Mouse (Mus musculus) adrenal gland (tissue): ENCODE measurements around the gene Arhgap4.

Experiments
- intact Hi-C: fragments of 180-260 bp; cut with DNase I; formaldehyde crosslinking; loops from one replicate; pipeline ENCODE4 v1.15.1; 2025

The Arhgap4 gene

DNA sequence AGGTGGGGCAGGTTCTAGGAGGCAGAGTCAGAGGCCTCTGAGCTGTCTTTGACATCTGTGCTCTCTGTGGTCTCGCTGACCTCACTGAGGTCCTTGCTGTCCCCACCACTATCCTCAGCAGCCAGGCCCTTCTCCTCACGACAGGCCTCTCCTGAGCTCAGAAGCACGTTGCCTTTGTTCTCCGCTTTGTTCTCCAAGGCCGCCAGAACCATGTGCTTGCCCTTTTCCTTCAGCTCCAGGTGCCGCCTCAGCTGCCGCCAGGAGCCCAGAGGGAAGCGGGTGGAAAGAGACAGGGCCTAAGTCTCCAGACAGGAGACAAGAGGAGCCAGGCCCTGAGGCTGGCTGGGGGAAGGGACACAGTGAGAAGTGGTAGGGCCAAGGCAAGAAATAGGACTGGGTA is 4.7 kb downstream of the Arhgap4 start:
- intact Hi-C loops = no loop called here

DNA sequence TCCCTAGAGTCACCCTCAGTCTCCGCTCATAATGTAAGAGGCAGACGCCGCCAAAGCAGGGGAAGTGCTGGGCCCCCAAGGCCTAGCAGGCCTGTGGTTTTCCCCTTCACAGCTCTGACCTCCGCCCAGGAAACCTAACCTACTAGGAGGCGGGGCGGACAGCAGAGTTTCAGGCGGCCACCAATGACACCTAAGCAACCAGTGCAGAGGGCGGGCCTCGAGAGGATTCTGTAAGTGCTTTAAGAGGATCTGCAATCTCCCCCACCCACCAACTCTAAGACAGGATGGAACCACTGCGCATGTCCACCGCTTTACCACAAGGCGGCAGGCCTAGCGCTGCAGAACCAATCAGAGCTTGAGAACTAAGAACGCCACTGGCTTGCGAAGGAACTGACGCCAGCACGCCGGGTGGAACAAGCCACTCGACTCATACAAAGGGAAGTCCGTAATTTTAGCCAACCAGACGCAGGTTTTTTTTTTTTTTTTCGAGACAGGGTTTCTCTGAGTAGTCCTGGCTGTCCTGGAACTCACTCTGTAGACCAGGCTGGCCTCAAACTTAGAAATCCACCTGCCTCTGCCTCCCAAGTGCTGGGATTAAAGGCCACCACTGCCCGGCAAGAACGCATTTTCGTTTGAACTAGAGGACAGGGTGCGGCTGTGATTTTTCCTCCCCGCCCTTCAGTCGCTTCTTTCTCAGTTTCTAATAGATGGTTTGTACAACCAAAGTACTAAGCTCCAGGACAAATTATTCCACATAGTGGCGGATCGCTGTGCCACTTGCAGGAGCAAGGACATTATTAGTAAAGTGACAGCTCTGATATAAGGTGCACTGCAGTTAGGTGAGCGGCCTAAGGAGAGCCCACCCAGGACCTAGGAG is 6.6 kb downstream of the Arhgap4 start:
- intact Hi-C loops = no loop called here

DNA sequence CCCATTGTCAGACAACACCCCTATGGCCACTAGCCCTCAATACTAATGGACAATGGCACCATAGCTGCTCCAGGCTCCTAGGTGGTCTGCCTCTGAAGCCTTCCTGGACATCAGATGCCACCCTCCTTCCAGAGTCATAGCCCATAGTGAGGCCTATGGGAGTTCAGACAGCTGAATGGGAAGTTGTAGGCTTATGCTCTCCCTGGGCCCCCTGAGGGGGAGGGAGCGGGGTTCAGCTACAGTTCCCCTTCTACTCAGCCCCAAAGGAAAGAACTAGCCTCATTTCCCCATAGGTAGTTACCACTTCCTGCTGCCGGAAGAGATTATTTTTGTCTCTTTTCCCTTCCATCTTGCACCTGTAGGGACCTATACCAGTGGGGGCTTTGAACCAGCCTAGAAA is 10.1 kb downstream of the Arhgap4 start:
- intact Hi-C loops = no loop called here

DNA sequence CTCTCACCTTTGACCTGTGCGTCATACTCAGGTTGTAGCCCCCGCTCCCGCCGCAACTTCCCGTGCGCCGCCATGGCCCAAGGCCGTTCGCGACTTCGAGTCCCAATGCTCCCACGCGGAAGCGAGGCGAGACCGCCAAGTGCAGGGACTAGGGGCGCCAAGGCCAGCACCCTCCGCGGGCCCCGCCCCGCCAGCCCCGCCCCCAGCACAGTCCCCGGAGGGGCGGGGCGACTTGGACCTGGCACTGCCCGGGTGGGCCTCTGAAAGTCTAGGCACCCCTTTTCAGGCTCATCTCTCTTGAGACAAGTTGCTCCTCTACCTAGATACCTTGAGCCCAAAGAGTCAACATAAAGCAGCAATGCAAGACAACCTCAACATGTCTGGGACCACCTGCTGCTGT is 10.5 kb downstream of the Arhgap4 start:
- intact Hi-C loops = no loop called here

DNA sequence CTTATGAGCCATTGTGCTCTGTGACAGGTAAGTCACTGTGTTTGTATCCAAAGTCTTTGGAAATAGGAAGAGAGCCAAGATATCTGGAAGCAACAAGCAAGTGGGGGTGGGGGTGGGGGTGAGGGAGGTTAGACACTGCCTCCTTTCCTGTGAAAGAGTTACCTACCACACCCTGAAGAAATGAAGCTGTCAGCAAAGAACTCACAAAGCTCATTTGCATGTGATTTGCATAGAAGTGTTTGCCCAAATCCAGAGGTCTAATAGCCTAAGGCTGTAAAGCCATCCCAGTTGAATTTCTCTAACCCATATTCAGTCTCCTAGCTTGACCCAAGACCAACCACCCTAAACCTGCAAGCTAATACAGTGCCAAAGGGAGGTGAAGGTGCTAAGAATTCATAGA is 11.2 kb downstream of the Arhgap4 start:
- intact Hi-C loops = no loop called here

DNA sequence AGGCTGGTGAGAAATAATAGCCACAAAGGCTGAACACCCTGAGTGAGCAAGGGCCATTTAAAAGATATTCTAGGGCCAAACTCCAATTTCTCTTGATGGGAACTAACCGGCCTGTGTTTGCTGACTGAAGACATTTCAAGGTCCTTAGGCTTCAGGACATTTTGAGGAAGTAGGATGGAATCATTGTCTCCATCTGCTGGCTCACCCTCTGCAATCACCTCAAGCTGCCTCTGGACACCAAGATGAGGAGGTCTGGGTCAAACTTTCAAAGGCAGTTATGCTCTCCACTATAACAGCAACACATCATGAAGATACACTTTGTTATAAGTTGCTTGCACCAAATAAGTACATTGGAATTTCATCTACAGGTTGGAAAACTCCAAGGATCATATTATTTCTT is 11.6 kb downstream of the Arhgap4 start:
- intact Hi-C loops = no loop called here

DNA sequence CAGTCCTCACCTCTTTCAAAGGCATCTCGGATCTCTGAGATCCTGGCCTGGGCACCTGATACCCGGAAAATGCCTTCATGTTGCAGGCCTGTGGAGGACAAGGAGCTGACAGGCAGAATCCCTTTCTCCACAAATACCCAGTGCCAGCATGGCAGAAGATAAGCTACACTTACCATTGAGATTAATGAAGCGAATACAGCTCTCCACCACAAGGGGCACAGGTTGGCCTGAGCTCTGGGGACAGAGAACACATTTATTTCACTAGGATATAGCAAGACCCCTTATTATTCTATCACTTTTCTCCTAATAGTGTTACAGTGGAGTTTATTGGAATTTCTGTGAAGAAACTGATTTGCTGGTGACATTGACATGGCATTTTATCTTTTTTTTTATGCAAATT is 23.7 kb downstream of the Arhgap4 start:
- intact Hi-C loops = loop anchor here (5.0 kb wide), 1 partner anchor 101 kb away; no protein-coding TSS in a partner anchor

DNA sequence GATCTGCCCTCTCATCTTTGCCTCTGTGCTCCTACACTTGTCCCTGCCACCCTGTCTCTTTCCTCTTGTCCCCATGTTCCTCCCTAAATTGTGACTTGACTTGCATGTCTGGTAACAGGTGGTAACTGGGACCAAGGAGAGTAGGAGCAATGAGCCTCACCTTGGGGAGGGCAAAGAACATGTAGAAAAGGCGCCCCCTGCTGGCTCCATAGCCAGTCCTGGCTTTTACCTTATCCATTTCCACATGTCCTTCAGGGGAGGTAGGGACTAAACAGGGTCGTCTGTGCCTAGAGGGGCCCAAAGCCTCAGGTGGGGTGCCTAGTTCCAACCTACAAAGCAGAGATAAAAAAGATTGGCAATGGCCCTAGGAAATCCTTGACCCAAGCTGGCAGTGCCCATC is 26.0 kb downstream of the Arhgap4 start, which contains the start of gene L1cam:
L1cam (minus strand) TSS at position 387 of the 400 bp plus-strand sequence.
- intact Hi-C loops = loop anchor here (5.0 kb wide), 1 partner anchor 98 kb away; no protein-coding TSS in a partner anchor

DNA sequence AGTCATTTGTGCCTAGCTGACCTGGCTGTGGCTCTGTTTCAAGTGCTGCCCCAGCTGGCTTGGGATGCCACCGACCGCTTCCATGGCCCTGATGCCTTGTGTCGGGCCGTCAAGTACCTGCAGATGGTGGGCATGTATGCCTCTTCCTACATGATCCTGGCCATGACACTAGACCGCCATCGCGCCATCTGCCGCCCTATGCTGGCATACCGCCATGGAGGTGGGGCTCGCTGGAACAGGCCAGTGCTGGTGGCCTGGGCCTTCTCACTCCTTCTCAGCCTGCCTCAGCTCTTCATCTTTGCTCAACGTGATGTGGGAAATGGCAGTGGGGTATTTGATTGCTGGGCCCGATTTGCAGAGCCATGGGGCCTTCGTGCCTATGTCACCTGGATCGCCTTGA is 28.8 kb downstream of the Arhgap4 start:
- intact Hi-C loops = no loop called here

DNA sequence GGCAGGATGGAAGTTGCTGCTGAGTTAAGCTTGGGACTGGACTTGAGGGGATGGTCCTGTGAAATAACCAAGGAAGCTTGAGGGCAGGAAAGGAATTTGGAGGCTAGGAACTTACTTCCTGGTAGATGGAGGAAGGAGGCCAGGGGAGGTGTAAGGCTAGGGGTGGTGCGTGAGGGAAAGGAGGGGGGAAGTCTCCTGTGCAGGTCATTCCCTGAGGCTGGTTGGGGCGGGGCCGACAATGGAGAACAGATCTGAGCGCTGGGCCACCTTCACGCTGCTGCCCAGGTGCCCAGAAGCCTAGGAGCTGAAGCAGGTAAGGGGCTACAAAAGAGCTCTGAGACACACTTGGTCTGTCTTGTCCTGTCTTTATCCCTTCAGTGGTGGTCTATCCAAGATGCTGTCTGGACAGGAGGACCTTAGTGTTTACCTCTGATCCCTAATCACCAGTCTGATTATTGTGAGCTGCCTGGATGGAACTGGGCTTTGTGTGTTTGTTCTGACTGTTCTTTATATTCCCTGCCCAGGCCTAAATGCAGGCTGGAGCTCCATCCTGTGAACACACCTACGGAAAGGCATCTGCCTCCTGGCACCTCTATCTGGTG is 30.0 kb downstream of the Arhgap4 start, which contains the start of gene Avpr2:
Avpr2 (plus strand) TSS at position 552 of the 602 bp plus-strand sequence.
- intact Hi-C loops = no loop called here

DNA sequence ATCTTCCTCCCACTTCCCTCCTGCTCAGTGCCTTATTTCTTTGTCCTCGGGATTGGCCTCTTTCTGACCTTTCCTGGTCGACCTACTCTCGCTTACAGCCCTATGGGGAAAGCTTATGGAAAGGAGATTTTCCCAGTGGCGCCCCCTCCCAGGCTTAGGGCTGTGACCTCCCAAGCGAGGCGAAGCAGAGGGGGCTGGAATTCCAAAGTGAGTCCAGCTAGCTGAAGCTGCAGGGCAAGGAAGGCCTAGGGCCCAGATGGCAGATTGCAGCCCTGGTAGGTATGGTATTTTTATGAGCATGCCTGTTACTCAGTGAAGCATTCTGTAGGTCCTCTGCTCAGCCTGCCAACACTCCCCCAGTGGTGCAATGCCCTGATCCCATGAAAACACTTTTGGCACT is 40.2 kb downstream of the Arhgap4 start:
- intact Hi-C loops = no loop called here

DNA sequence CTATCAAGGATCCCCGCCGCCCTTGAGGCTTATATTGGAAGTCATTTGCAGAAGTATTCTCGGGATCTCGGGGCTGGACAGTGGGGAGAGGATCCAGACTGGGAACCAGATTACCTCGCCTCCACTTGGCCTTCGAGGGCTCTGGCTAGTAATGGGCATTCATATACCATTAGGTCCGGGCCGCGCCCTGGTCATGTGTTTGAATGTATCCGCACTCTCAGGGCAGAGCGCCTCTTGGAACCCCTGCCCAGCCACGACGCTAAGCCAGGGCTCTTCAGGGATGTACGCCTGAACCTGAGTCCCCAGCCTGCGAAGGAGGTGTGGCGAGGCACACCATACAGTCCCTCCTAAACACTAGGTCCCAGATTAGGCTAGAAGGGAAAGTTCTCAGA is 40.6 kb downstream of the Arhgap4 start:
- intact Hi-C loops = no loop called here

DNA sequence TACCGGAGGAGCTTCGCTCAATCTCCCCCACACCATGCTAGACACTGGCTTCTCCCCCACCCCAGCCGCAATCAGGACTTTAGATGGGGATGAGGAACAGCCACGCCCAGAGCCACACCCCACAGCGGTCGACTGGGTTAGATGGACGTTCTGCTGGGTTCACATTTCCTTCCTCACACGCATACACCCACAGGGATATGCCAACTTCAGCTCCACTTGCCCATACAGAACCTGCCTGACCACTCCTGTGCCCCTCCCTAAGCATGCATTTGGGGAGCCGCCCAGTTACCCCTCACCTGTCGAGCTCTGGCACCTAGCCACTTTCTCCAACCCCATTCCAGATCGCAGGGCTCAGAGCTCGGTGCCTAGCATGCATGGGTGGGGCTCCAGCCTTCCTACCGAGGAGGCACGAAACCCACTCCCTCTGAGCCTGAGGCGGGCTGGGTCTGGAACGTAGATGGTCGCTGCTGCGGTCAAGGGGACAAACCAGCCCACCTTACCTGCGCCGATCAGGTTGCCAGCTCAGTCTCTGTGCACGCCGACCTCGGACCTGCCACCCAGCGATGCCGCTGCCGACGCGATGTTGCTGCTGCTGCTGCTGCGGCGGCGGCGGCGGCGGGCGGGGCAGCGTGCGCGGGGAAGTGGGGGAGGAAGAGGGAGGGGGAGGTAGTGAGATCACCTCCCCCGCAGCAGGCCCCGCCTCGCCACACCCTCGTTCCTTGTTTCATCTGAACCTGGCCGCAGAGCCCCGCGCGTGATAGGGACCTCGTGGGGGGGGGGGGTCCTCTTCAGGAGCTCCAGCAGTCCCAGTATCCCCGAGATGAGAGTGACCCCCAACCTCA is 41.3 kb downstream of the Arhgap4 start:
- intact Hi-C loops = no loop called here

DNA sequence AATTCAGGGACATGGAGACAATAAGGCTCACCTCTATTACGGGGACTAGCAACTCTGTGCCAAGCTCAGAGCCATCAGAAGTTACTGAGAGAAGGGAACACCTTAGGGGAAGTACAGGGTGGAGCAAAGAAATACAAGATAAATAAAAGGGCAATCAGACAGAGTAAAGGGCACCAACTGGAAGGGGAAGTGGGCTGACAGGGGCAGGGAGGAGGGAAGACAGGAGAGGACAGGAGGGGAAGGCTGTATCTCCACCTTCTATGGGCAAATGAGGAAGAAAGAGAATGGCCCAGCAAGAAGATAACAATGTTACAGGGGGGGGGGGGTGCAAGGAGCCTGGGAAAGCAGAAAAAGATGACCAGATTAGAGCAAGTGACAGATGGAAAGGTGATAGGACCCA is 44.7 kb downstream of the Arhgap4 start:
- intact Hi-C loops = no loop called here

DNA sequence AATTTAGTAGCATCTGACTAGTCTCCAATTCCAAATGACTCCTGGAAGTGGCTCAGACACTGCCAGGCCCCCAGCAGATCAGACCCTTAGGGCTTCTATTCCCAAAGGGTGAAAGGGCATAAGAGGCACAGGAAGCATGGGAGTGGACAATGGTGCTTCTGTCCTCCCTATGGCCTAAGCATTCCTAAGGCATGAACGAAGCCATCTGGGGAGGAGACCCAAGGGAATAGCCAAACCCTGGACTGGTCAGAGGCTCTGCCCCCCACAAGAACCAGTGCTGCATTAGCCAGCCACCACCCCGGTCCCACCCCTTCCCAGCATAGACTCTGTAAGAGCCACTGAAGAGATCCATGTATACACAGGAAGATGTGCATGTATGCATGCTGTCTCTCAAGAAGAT is 45.8 kb downstream of the Arhgap4 start:
- intact Hi-C loops = no loop called here

DNA sequence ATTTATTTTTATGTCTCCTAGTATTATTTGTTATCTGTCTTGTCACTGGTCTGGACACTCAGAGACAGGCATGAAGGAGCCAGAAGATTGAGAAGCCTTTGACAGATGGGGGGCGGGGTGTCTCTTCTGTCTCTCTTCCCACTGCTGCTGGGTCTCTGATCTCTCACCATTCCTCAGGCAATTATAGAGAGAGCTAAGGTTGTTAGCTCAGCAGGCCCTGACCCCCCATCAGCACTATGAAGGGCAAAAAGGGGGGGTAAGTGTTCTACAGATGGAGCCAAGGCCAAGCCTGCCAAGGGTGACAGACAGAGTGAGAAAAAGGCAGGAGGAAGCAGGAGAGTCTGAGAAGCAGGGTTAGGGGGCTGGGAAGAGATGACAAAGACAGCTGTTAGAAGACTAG is 49.7 kb downstream of the Arhgap4 start:
- intact Hi-C loops = no loop called here

DNA sequence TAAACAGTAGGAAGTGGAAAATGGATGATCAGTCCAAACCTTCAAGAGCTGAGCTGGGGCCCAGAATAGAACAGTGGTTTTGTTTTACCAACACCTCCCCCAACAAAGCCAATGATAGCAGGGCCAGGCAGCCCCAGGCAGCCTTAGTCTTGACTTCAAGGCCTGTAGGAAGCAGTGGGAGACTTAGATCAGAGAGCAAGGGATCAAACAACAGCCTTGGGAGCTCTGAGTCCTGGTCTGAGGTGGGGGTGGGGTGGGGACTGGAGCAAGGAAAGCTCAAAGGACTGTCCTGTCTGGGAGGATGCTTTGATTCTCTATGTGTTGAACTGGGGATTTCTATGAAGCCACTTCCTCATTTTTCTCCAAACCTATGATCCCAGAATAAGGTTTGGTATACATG is 50.2 kb downstream of the Arhgap4 start:
- intact Hi-C loops = no loop called here

DNA sequence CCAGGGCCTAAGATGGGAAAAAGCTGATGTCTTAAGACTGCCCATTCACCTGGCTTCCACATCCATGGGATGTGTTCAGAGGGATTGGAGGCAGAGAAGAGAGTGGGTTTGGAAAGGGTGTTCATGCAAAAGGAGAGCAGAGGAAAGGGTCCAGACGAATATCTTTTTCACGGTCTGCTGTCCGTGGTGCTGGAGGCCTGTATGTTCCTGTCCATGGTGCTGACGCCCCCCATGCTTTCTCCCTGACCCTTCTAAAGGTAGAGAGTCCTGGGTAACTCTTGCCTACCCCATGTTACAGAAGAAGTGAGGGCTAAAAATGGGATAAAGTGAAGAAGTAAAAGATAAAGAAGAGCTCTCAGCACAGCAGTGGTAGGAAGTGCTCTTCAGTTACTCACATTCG is 52.3 kb downstream of the Arhgap4 start:
- intact Hi-C loops = no loop called here

DNA sequence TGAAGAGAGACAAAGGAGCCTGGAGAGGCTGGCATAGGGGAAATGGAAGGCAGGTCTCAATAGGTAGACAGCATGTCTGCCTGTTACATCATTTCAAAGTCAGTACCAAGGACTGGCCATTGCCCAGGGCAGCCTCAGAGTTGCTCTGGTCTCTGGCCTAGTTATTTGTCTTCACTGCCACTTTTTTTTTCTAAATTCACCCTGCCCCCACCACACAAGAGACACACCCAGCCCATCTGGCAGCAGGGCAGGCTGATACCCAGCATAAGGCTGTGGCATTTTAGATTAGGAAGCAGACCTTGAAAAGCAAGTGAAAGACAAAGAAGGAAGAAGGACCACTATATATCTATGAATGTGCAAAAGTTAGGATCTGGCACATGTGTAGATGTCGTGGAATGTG is 53.8 kb downstream of the Arhgap4 start:
- intact Hi-C loops = no loop called here

DNA sequence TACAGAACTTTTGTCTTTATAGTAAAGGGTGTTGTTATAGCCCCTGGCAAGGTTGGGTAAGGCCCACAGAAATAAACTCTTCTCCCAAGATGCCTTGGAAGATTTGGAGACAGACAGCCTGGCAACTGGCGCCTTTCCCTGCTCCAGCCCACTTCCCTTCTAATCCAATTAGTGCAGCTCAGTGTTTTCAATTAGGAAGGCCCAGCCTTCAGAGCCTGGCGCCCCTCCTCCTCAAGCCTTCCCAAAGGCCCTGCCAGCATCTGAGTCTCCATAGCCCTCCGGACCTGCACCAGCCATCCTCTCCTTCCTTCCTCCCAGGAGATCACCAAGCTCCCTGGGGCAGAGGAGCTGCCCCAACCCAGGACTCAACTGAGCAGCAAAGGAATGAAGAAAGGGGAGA is 54.4 kb downstream of the Arhgap4 start:
- intact Hi-C loops = no loop called here

DNA sequence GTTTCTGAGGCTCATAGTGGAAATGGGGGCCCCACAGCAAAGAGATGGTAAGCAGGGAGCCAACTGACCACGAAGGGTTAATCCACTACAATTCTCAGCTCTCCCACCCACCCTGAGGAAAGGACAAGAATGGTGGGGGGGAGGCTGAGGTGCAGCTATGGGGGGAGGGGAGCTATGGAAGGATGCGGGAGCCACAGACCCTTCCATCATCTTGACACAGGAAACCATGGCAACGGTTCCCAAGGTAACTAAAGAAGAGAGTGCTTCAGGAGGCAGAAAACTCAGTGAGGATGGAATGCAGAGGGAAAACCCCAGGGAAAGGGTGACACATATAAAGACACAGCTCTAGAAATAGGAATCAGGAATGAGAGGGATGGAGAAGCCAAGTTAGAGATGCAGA is 57.0 kb downstream of the Arhgap4 start:
- intact Hi-C loops = no loop called here

DNA sequence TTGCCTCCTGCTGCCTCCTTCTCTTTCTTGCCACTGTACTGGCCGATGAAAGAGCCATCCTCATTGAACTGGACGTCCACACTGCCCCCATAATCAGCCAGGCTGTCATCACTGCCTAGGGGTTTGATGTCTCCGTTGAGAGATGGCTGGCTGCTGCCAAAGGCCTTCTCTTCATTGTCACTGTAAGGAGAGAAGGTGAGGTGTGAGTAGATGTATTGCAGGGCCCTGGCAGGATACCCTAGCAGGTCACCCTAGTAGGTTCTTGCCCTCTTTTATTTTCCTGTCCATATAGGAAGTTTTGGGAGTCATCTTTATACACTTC is 66.6 kb downstream of the Arhgap4 start:
- intact Hi-C loops = no loop called here
